Mouse (Mus musculus): ENCODE data around the gene Nt5c2. TPM values are rescaled to one million over a fixed set of nuclear protein-coding genes. Genes with fewer than 3 reads are reported as not detected.
A peak's percentile ranks its signal among the peaks of the same experiment; 100 is the strongest.

Nt5c2 gene
- polyA plus RNA-seq, 1 experiment from 2014 or later = 111 TPM

GRCm38 (mm10) chr19:46863236-46863927 is 151.6 kb downstream of the Nt5c2 start:
- Histone ChIP-seq H3K4me1 (replicated peaks) (peaks cover 26% of the 10 kb centered on the region), H3K27me3 (replicated peaks) (no peaks in the 10 kb centered on the region), H3K27ac (ENCODE audit: poor library complexity, severe bottlenecking) (no peak overlapping the region), H3K4me3 (no peak overlapping the region), H3K9me3 (replicated peaks) (no peaks in the 10 kb centered on the region), H3K36me3 (0 out of 2 replicates have a peak, but pooled peaks cover 4% of the 10 kb centered on the region), H3K9ac (no peak overlapping the region), H3K4me2 (no peak overlapping the region)
- no peak for ATAC-seq (ENCODE audit: insufficient number of reproducible peaks, low FRiP score)
- WGBS = 67% methylated on average over 17 of the region's 17 CpGs

GRCm38 (mm10) chr19:46862556-46862955 is 152.4 kb downstream of the Nt5c2 start:
- no peak for ATAC-seq (ENCODE audit: insufficient number of reproducible peaks, low FRiP score)
- Histone ChIP-seq H3K9ac (no peak overlapping the region), H3K36me3 (0 out of 2 replicates have a peak, but pooled peaks cover 4% of the 10 kb centered on the region), H3K9me3 (replicated peaks) (no peaks in the 10 kb centered on the region), H3K4me1 (replicated peaks) (peaks cover 29% of the 10 kb centered on the region), H3K27ac (ENCODE audit: poor library complexity, severe bottlenecking) (no peak overlapping the region), H3K27me3 (replicated peaks) (no peaks in the 10 kb centered on the region), H3K4me3 (no peak overlapping the region), H3K4me2 (no peak overlapping the region)
- 44% methylated on average over 3 of the region's 3 CpGs for WGBS

GRCm38 (mm10) chr19:46858200-46858599 is 156.8 kb downstream of the Nt5c2 start:
- no peak overlapping the region for H3K4me3 ChIP-seq
- ATAC-seq (ENCODE audit: insufficient number of reproducible peaks, low FRiP score) = no peak
- H3K27me3 ChIP-seq (replicated peaks) = no peaks in the 10 kb centered on the region
- no peak overlapping the region for H3K4me2 ChIP-seq
- H3K36me3 ChIP-seq = 0 out of 2 replicates have a peak, but pooled peaks cover 4% of the 10 kb centered on the region
- H3K9ac ChIP-seq = no peak overlapping the region
- no peaks in the 10 kb centered on the region for H3K9me3 ChIP-seq (replicated peaks)
- no peak overlapping the region for H3K27ac ChIP-seq (ENCODE audit: poor library complexity, severe bottlenecking)
- 80% methylated on average over 7 of the region's 7 CpGs for WGBS
- H3K4me1 ChIP-seq (replicated peaks) = peaks cover 35% of the 10 kb centered on the region

GRCm38 (mm10) chr19:46857277-46857989 is 157.5 kb downstream of the Nt5c2 start:
- 0 out of 2 replicates have a peak, but pooled peaks cover 4% of the 10 kb centered on the region for H3K36me3 ChIP-seq
- H3K9me3 ChIP-seq (replicated peaks) = no peaks in the 10 kb centered on the region
- no peak overlapping the region for H3K27ac ChIP-seq (ENCODE audit: poor library complexity, severe bottlenecking)
- 53% methylated on average over 9 of the region's 9 CpGs for WGBS
- H3K9ac ChIP-seq = no peak overlapping the region
- H3K4me2 ChIP-seq = no peak overlapping the region
- H3K27me3 ChIP-seq (replicated peaks) = no peaks in the 10 kb centered on the region
- peak; percentile 74 for ATAC-seq (ENCODE audit: insufficient number of reproducible peaks, low FRiP score)
- peaks cover 32% of the 10 kb centered on the region for H3K4me1 ChIP-seq (replicated peaks)
- no peak overlapping the region for H3K4me3 ChIP-seq

- no peak for ATAC-seq (ENCODE audit: insufficient number of reproducible peaks, low FRiP score)
- Histone ChIP-seq H3K36me3 (0 out of 2 replicates have a peak, but pooled peaks cover 4% of the 10 kb centered on the region), H3K9ac (no peak overlapping the region), H3K4me2 (0 out of 2 replicates have a peak overlapping the region, but pooled peaks have one; percentile 11), H3K9me3 (replicated peaks) (no peaks in the 10 kb centered on the region), H3K4me1 (replicated peaks) (peaks cover 30% of the 10 kb centered on the region), H3K4me3 (no peak overlapping the region), H3K27ac (ENCODE audit: poor library complexity, severe bottlenecking) (no peak overlapping the region), H3K27me3 (replicated peaks) (no peaks in the 10 kb centered on the region)
- WGBS = 34% methylated on average over 10 of the region's 10 CpGs
Observed at GRCm38 (mm10) chr19:46856780-46857179, 158.2 kb downstream of the Nt5c2 start.

- no peak overlapping the region for H3K9ac ChIP-seq
- no peak for ATAC-seq (ENCODE audit: insufficient number of reproducible peaks, low FRiP score)
Observed at GRCm38 (mm10) chr19:46856232-46856631, 158.7 kb downstream of the Nt5c2 start.

GRCm38 (mm10) chr19:46849443-46849997 is 165.4 kb downstream of the Nt5c2 start:
- H3K4me1 ChIP-seq (replicated peaks) = peaks cover 35% of the 10 kb centered on the region
- no peak overlapping the region for H3K9ac ChIP-seq
- WGBS = 54% methylated on average over 9 of the region's 9 CpGs
- H3K9me3 ChIP-seq (replicated peaks) = no peaks in the 10 kb centered on the region
- no peaks in the 10 kb centered on the region for H3K36me3 ChIP-seq
- no peak overlapping the region for H3K4me2 ChIP-seq
- peak; percentile 95 for ATAC-seq (ENCODE audit: insufficient number of reproducible peaks, low FRiP score)
- no peak overlapping the region for H3K4me3 ChIP-seq
- no peaks in the 10 kb centered on the region for H3K27me3 ChIP-seq (replicated peaks)
- H3K27ac ChIP-seq (ENCODE audit: poor library complexity, severe bottlenecking) = 0 out of 2 replicates have a peak overlapping the region, but pooled peaks have one; percentile 26

More at GRCm38 (mm10) chr19:46856232-46856631, 158.7 kb downstream of the Nt5c2 start:
- Histone ChIP-seq H3K4me1 (replicated peaks) (peaks cover 30% of the 10 kb centered on the region), H3K4me3 (no peak overlapping the region), H3K4me2 (peak overlapping the region; percentile 11; the same call in 1 of the 2 replicates), H3K27me3 (replicated peaks) (no peaks in the 10 kb centered on the region), H3K36me3 (0 out of 2 replicates have a peak, but pooled peaks cover 4% of the 10 kb centered on the region), H3K27ac (ENCODE audit: poor library complexity, severe bottlenecking) (no peak overlapping the region; the same call in 1 of the 2 replicates), H3K9me3 (replicated peaks) (no peaks in the 10 kb centered on the region)
- 49% methylated on average over 6 of the region's 6 CpGs for WGBS

- Histone ChIP-seq H3K9ac (0 out of 2 replicates have a peak overlapping the region, but pooled peaks have one; percentile 20), H3K4me2 (peak overlapping the region; percentile 46), H3K27ac (ENCODE audit: poor library complexity, severe bottlenecking) (peak overlapping the region; percentile 63), H3K27me3 (replicated peaks) (no peaks in the 10 kb centered on the region), H3K9me3 (replicated peaks) (no peaks in the 10 kb centered on the region), H3K4me3 (no peak overlapping the region), H3K36me3 (no peaks in the 10 kb centered on the region), H3K4me1 (replicated peaks) (peaks cover 32% of the 10 kb centered on the region)
- WGBS = 36% methylated on average over 14 of the region's 14 CpGs
- ATAC-seq (ENCODE audit: insufficient number of reproducible peaks, low FRiP score) = 0 out of 2 replicates have a peak, but pooled peaks have one; percentile 47
Observed at GRCm38 (mm10) chr19:46848381-46849268, 166.3 kb downstream of the Nt5c2 start.

- H3K36me3 ChIP-seq = no peaks in the 10 kb centered on the region
- H3K9ac ChIP-seq = no peak overlapping the region
- no peak overlapping the region for H3K4me2 ChIP-seq
- no peaks in the 10 kb centered on the region for H3K9me3 ChIP-seq (replicated peaks)
- H3K4me3 ChIP-seq = no peak overlapping the region
- H3K27ac ChIP-seq (ENCODE audit: poor library complexity, severe bottlenecking) = no peak overlapping the region
- H3K27me3 ChIP-seq (replicated peaks) = no peaks in the 10 kb centered on the region
- peaks cover 42% of the 10 kb centered on the region for H3K4me1 ChIP-seq (replicated peaks)
- no peak for ATAC-seq (ENCODE audit: insufficient number of reproducible peaks, low FRiP score)
- WGBS = 54% methylated on average over 5 of the region's 5 CpGs
Observed at GRCm38 (mm10) chr19:46846459-46846858, 168.5 kb downstream of the Nt5c2 start.

- H3K9me3 ChIP-seq (replicated peaks) = no peaks in the 10 kb centered on the region
- H3K36me3 ChIP-seq = no peaks in the 10 kb centered on the region
- peaks cover 42% of the 10 kb centered on the region for H3K4me1 ChIP-seq (replicated peaks)
- no peaks in the 10 kb centered on the region for H3K27me3 ChIP-seq (replicated peaks)
- no peak for ATAC-seq (ENCODE audit: insufficient number of reproducible peaks, low FRiP score)
- H3K4me2 ChIP-seq = no peak overlapping the region
- H3K27ac ChIP-seq (ENCODE audit: poor library complexity, severe bottlenecking) = no peak overlapping the region
- 88% methylated on average over 7 of the region's 7 CpGs for WGBS
- H3K9ac ChIP-seq = no peak overlapping the region
- no peak overlapping the region for H3K4me3 ChIP-seq
Observed at GRCm38 (mm10) chr19:46846056-46846455, 168.9 kb downstream of the Nt5c2 start.

Measured in heart, embryonic 12.5 days (tissue).